Comparison of ENCODE assay signal across 19 mouse cellular contexts in genomic region chr7:111245488-111245887, GRCm38 (mm10).
DNase-seq lines count a peak whose midpoint lies in the region; ATAC-seq lines count a peak whose summit lies in the region.
"Had no signal": no experiment of that assay in that cellular context is flagged by ENCODE, and none has a peak within 500 bp of the region (broad histone marks: within the 10 kb centered on the region; RNA-seq: fewer than 3 reads in every experiment).

No protein-coding gene starts in this region.

- H3K36me3 ChIP-seq in heart, embryonic 12.5 days, result no peaks in the 10 kb centered on the region
- no peaks in the 10 kb centered on the region for H3K36me3 ChIP-seq in hindbrain, embryonic 13.5 days
- H3K36me3 ChIP-seq: hindbrain, embryonic 15.5 days; liver, embryonic 15.5 days had no signal

- H3K9ac ChIP-seq in heart, embryonic 12.5 days, result no peak overlapping the region
- H3K9ac ChIP-seq in hindbrain, embryonic 13.5 days, result no peak overlapping the region
- H3K9ac ChIP-seq: forebrain, embryonic 13.5 days; hindbrain, embryonic 15.5 days; liver, embryonic 15.5 days had no signal

- 83% methylated on average over 8 of the region's 8 CpGs for WGBS in heart, embryonic 12.5 days
- WGBS in hindbrain, embryonic 13.5 days, result 93% methylated on average over 8 of the region's 8 CpGs

- H3K4me3 ChIP-seq in heart, embryonic 12.5 days, result no peak overlapping the region
- H3K4me3 ChIP-seq in hindbrain, embryonic 13.5 days, result no peak overlapping the region
- H3K4me3 ChIP-seq: forebrain, embryonic 13.5 days; hindbrain, embryonic 15.5 days; liver, embryonic 15.5 days had no signal

- ATAC-seq in frontal cortex, adult (ENCODE audit: low TSS enrichment), result peak; percentile 58
- ATAC-seq in heart, embryonic 12.5 days (ENCODE audit: insufficient number of reproducible peaks, low FRiP score), result no peak
- no peak for ATAC-seq in hindbrain, embryonic 13.5 days (ENCODE audit: low FRiP score)
- ATAC-seq: forebrain, embryonic 13.5 days; intestine, embryonic 16.5 days; lung, postnatal 0 days; midbrain, embryonic 16.5 days had no signal

- H3K27ac ChIP-seq in heart, embryonic 12.5 days (ENCODE audit: poor library complexity, severe bottlenecking), result no peak overlapping the region
- H3K27ac ChIP-seq in hindbrain, embryonic 13.5 days, result no peak overlapping the region
- H3K27ac ChIP-seq: forebrain, embryonic 13.5 days; hindbrain, embryonic 15.5 days; kidney, postnatal 0 days; liver, embryonic 15.5 days had no signal

- no peaks in the 10 kb centered on the region for H3K9me3 ChIP-seq in heart, embryonic 12.5 days (replicated peaks)
- H3K9me3 ChIP-seq in hindbrain, embryonic 13.5 days, result no peaks in the 10 kb centered on the region
- H3K9me3 ChIP-seq: hindbrain, embryonic 15.5 days; liver, embryonic 15.5 days had no signal

- H3K4me1 ChIP-seq in heart, embryonic 12.5 days (replicated peaks), result no peaks in the 10 kb centered on the region
- H3K4me1 ChIP-seq in hindbrain, embryonic 13.5 days (replicated peaks), result 0 out of 2 replicates have a peak, but pooled peaks cover 3% of the 10 kb centered on the region
- H3K4me1 ChIP-seq: forebrain, embryonic 13.5 days; liver, embryonic 15.5 days had no signal

- H3K27me3 ChIP-seq in heart, embryonic 12.5 days (replicated peaks), result no peaks in the 10 kb centered on the region; the same call in 1 of the 2 replicates
- 0 out of 2 replicates have a peak, but pooled peaks cover 2% of the 10 kb centered on the region for H3K27me3 ChIP-seq in hindbrain, embryonic 13.5 days
- H3K27me3 ChIP-seq: forebrain, embryonic 13.5 days; hindbrain, embryonic 15.5 days had no signal

- no peak overlapping the region for H3K4me2 ChIP-seq in heart, embryonic 12.5 days
- no peak overlapping the region for H3K4me2 ChIP-seq in hindbrain, embryonic 13.5 days
- H3K4me2 ChIP-seq: forebrain, embryonic 13.5 days; hindbrain, embryonic 15.5 days; liver, embryonic 15.5 days had no signal

- DNase-seq in frontal cortex, postnatal 25 days (ENCODE audit: low spot score in 2 of 2), result no peak
- peak; percentile 38 for DNase-seq in 3134 (ENCODE audit: extremely low read depth, insufficient read length, low spot score)
- DNase-seq in adrenal gland, postnatal 36 days, result peak; percentile 47 to 52
- DNase-seq in layer of hippocampus, adult 9-11 months, result peak; percentile 57
- no peak for DNase-seq in embryo, embryonic 11 days
- DNase-seq: cerebellum, adult 9-10 months; gastrocnemius, postnatal 25 days; heart, postnatal 10 days; thymus, postnatal 25 days had no signal

Comparison
In these comparisons a context has a peak if more than half of its experiments do, and no peak if none do; other contexts are left out.
1. DNase-seq: peak in 3134 (single experiment), adrenal gland, postnatal 36 days (2 of 2) and layer of hippocampus, adult 9-11 months (single experiment); none in frontal cortex, postnatal 25 days (0 of 2) and embryo, embryonic 11 days (single experiment).